Mouse (Mus musculus) liver, adult 2 months (tissue): ENCODE results near the gene Sarm1.
A peak's percentile ranks its signal among the peaks of the same experiment; 100 is the strongest.

Experiments used
- CTCF ChIP-seq: fragments of 200-500 bp; IDR thresholded peaks from 2 replicates; pipeline ENCODE4 v1.5.1; 2011; ENCODE audit warnings: low read depth, low read length, control low read depth
- POLR2A ChIP-seq: fragments of 200-500 bp; IDR thresholded peaks from 2 replicates; pipeline ENCODE4 v1.6.1; 2011; ENCODE audit warnings: low read length, control low read depth; ENCODE audit not compliant: insufficient read depth; ENCODE audit errors: extremely low read depth

DNA sequence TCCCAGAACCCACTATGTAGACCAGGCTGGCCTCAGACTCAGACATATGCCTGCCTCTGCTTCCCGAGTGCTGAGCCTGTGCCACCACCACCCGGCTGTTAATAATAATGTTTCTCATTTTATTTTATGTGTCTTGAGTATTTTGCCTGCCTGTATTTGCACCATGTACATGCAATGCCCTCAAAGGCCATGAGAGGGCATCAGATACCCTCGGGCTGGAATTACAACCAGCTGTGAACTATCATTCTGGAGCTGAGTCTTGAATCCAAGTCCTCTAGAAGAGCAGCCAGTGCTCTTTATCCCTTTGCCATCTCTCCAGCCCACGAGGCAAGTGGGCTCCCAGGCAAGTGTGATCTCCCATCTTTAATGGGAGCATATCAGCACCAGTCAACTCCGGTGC, 42.2 kb downstream of the Sarm1 start:
- TF ChIP-seq CTCF (peak; percentile 63), POLR2A (no peak)
